20 mouse cellular contexts compared by ENCODE assay signal in the genomic region with DNA sequence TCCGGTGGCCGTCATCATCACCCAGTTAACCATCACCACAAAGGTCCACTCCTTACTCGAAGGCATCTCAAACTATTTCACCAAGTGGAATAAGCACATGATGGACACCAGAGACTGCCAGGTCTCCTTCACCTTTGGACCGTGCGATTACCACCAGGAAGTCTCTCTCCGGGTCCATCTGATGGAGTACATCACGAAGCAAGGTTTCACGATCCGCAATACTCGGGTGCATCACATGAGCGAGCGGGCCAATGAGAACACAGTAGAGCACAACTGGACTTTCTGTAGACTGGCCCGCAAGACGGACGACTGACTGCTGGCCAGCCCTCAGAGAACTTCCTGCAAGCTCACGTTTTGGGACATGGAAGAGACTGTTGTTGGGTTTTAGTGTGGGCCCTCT. TPM values are rescaled to one million over a fixed set of nuclear protein-coding genes. Genes with fewer than 3 reads are reported as not detected.
"Had no signal": no experiment of that assay in that cellular context is flagged by ENCODE, and none has a peak within 500 bp of the region (broad histone marks: within the 10 kb centered on the region; RNA-seq: fewer than 3 reads in every experiment).

No protein-coding gene starts in this region.

- H3K4me1 ChIP-seq: stomach, embryonic 15.5 days had no signal

- H3K4me3 ChIP-seq: left cerebral cortex, adult 2 months; lung, embryonic 15.5 days; megakaryocyte, embryonic 14.5 days; midbrain, embryonic 10.5 days; midbrain, embryonic 13.5 days; myocyte; neural tube, embryonic 13.5 days; stomach, embryonic 15.5 days had no signal

- ATAC-seq: intestine, postnatal 0 days; midbrain, embryonic 13.5 days; midbrain, embryonic 16.5 days had no signal

- H3K27me3 ChIP-seq: lung, embryonic 15.5 days; stomach, embryonic 15.5 days had no signal

- H3K9ac ChIP-seq: liver, embryonic 14.5 days; lung, embryonic 15.5 days; midbrain, embryonic 13.5 days; neural tube, embryonic 13.5 days; stomach, embryonic 15.5 days had no signal

- H3K27ac ChIP-seq: left cerebral cortex, adult 2 months; liver, embryonic 14.5 days; lung, embryonic 15.5 days; midbrain, embryonic 10.5 days; midbrain, embryonic 13.5 days; neural tube, embryonic 13.5 days; stomach, embryonic 15.5 days had no signal

- H3K4me2 ChIP-seq: lung, embryonic 15.5 days; midbrain, embryonic 13.5 days; neural tube, embryonic 13.5 days; stomach, embryonic 15.5 days had no signal

- DNase-seq: layer of hippocampus, postnatal 36 days; lung, adult 18-20 months; lung, postnatal 10 days; lung, postnatal 36 days; retina, postnatal 1 day; right cerebral cortex, postnatal 25 days; spleen, adult 18-20 months; thymus, postnatal 25 days had no signal

- H3K9me3 ChIP-seq: lung, embryonic 15.5 days; megakaryocyte, embryonic 14.5 days; midbrain, embryonic 10.5 days; midbrain, embryonic 13.5 days; neural tube, embryonic 13.5 days; stomach, embryonic 15.5 days had no signal

RNA-seq across cellular contexts. Expression of gene Acox2, which starts 36.6 kb away (rescaled TPM):
- polyA plus RNA-seq: limb, embryonic 11.5 days; midbrain, embryonic 13.5 days; midbrain, embryonic 16.5 days; neural tube, embryonic 13.5 days had no signal
